Mouse (Mus musculus) heart, adult 8-10 months (tissue): ENCODE data around the gene Lcn12. TPM values are rescaled to one million over a fixed set of nuclear protein-coding genes. Genes with fewer than 3 reads are reported as not detected.

ENCODE experiments used
- DNase-seq: peaks from one replicate; pipeline ENCODE4 v3.0.0; 2022; ENCODE audit warnings: low spot score
- microRNA-seq: library from miRNA; unstranded; fragments of <30 nt; microRNA quantifications from one replicate; pipeline ENCODE4 v1.2.0, GENCODE M21; 2022
- total RNA-seq, 4 experiments: library from RNA; stranded (reverse); gene quantifications; 2 replicates each; pipeline ENCODE4 v1.2.4; 2022

The Lcn12 gene
- total RNA-seq, 4 experiments from 2014 or later, result not detected

DNA sequence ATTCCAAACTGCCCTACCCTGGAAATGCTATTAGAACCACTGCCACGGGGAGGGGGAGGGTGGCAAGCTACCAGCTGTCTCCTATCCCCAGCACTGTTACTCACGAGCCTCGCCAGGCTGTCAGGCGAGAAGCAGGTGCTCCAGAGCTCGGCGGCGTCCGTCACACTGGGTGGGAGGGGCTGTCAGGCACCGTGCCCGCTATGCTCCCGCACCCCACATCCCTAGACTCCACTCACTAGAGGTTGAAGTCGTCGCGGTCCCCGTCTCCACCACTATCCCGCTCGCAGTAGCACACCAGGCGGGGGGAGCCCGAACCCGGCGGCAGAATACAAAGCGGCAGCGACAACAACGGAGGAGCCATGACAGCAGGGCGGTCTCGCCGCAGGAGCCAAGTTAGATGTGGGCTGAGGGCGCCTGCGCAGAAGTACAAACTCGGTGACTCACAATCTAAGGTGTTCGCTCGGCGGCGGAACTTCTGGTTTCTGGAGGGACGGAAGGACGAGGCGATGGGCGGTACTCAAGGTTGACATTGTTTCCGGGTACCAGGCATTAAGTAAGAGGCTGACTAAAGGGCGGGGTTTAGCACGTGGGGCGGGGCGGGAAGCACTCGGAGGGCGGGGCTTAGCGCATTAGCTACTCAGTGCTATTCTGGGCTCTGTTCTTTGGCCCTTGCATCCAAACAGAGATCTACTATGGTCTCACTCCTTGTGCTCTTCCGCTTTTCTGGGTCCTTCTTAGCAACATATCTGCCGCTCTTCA is 33.0 kb downstream of the Lcn12 start, which contains the start of gene Paxx:
Gene Paxx (minus strand): TSS at position 544 of the 759 bp plus-strand sequence.
- DNase-seq, result peak; percentile 93

DNA sequence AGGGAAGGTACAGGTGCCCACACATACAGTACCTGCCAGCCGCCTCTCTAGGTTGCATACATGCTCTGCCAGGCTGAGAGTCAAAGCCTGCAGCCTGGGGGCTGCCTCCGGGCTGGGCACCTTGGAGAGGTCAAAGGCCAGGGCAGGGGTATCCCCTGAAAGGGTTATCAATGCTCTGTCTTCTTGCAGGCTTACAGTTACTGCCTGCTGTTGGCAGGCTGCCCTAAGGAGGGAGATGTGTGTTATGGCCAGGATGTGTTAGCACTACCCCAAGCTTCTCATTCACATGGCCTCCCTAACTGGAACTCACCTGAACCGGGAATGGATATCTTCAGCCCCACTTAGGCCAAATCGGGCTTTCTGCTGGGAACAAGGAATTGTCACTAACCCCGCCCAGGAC is 33.6 kb downstream of the Lcn12 start:
- DNase-seq, result no peak

DNA sequence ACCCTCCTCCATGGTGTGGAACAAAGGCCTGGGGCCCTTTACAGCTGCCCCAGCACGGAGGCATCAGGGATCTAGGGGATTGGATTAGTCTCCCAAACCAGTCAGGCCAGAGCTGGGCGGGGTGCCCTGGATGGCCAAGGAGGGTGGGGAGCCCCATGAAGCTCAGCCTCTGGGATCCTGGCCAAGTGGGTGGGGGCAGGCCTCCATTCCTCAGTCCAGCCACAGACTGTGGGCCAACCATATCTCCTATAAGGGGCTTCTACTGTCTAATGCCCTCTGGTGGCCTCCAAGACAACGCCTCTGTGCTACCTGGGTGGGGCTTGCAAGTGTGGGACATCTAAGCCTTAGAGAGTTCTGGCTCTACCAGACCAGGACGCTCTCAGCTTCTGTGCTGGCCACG is 34.8 kb downstream of the Lcn12 start:
- no peak for DNase-seq

DNA sequence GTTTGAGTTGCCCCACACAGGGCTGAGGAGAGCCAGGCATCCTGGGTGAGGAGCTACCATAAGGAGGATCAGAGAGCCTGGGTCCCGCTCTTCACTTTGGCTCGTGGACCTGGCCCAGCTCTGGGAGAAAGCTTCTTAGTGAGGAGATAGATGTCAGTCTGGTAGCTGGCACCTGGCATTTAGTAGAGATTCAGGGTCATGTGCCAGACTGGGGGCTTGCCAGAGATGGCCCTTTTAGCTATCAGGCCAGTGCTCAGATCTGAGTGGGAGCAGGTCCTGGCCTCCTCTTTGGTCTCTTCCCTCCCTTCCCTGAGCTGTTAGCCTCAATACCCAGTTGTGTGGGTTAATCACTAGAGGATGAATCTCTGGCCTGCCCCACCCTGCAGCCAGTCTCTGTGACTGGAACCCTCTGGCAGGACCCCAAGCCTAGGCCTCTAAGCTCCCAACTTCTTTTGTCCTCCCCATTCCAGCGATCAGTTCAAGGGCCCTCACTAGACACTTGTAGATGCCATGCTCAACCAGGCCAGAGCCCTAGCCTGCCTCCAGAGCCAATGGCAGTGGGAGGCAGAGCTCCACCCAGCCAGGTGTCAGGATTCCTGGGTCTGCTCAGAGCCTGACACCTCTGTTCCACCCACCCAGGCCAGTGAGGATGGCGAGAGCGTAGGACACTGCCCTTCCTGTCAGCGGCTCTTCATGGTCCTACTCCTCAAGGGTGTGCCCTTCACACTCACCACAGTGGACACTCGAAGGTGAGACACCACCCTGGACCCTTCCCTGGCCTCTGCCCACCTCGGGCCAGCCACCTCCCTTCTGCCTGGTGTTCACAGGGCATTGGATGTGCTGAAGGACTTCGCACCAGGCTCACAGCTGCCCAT is 36.5 kb downstream of the Lcn12 start:
- DNase-seq, result no peak

DNA sequence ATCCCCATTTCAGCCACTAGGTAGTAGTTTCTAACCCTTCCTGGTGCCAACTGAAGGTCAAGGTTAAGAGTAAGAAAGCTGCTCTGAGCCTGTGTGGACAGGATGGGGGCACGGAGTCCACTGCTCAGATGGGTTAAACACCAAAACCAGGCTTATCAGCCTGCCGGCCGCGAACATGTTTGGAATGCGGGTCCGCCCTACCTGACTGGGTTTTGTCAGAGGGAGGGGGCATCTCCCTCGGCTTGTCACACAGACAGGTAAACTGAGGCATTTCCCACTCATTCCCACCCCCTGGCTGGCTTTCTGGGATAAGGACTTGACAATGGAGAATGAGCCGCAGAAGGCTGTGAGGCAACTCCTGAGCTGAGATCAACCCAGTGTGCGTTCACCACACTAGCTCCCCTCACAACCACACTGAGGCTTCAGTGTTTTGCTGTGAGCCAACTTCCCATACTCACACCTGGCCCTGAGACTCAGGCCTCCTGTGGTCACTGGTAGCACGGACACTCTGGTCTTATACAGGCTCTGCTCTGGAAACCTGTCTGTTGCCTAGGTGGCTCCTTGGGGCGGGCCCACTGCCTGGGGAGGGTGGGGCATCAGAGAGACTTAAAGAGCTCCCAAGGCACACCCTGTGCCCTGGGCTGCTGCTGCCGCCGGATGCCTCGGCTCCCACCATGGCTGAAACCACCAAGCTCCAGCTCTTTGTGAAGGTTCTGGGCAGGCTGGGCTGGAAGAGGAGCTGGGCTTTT is 37.3 kb downstream of the Lcn12 start, which contains the start of gene Clic3:
Gene Clic3 (plus strand): TSS at position 634 of the 749 bp plus-strand sequence.
- DNase-seq, result no peak

DNA sequence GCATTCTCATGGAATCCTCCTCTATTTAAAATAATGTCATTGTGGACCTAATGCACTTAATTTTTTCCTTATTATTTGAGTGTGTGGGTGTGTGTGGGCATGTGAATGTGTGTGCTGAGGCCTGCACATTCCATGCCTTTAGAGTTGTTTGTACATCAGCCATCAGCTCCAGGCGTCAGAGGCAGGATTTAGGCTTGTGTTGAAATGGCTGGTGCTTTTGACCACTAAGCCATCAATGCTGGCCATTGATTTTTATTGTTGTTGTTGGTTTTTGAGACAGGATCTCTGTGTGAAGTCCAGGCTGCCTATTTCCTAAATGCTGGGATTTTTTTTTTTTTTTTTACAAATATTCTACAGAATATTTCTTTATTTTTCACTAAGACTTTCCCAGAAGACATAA is 40.8 kb downstream of the Lcn12 start:
- no peak for DNase-seq

DNA sequence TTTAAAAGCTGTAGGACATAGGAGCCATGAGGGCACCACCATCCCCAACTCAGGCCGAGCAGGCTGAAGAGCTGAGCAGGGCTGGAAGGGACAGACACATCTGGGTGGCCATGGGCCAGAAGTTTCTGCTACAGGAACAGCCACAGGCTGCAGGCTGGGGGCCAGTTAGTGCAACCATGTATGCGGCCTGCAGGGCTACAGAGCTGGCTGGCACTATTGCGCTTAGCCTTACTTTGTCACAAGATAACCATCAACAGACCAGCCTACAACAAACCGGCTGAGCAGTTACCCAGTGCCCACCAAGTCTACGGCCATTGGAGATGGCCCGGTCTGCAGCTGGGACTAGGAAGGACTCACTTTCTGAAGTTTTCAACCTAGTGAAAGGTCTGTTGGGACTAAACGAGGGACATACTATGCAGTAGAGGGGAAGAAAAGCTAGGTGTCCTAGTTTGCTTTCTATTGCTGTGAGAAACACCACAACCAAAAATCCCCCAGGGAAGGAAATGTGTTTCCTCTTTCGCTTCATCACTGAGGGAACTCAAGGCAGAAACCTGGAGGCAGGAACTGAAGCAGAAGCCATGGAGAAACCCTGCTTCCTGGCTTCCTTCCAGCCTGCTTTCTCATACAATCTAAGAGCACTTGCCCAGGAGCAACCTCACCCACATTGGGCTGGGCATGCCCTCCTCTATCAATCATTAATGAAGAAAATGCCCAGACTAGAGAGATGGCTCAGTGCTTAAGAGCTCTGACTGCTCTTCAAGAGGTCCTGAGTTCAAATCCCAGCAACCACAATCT is 42.7 kb downstream of the Lcn12 start:
- DNase-seq, result no peak

DNA sequence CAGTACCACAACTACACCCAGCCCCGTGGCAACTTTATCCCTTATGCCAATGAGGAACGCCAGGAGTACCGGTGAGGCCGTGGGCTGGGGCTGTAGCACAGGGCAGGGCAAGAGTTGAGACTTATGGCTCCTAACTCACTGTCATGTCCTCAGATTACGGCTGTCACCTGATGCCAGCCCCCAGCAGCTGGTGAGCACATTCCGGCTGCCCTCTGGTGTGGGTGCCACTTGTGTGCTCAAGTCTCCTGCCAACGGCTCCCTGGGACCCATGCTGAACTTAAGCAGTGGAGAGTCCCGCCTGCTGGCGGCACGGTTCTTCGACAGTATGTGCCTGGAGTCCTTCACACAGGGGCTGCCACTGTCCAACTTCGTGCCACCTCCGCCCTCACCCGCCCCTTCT is 51.0 kb downstream of the Lcn12 start:
- DNase-seq, result no peak

DNA sequence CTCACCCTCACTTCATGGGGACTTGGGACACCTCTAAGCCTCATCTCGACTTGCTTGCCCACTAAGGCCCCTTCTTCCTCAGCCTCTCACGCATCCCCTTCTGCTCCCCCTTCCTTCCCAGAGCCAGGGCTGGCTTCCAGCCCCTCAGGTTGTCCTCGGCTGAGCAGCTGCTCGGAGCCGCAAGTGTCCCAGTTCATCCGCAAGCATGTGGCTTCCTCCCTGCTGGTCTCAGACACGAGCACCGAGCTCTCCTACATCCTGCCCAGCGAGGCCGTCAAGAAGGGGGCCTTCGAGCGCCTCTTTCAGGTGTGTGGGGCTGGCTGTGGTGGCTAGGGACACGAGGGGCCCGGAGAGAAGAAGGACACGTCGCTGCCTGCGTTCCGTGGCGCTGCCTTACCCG is 52.6 kb downstream of the Lcn12 start:
- DNase-seq, result no peak

Small RNA genes within 50 kb of the gene (microRNA-seq; reads per million reads assigned to microRNA genes)
- 1.1 reads per million for gene Mir3087

Other genes with a start within 250 kb of the Lcn12 start
- 1 to 10 TPM; 1.8 to 2.4 (median 2.1) TPM for gene AL732309.1, start 247.0 kb downstream of the Lcn12 start, total RNA-seq
- gene Tmem203, start 238.5 kb downstream of the Lcn12 start, total RNA-seq, result 10 to 100 TPM; 11.4 to 16.1 (median 13.6) TPM
- gene Tprn, start 231.3 kb downstream of the Lcn12 start, total RNA-seq, result 1 to 10 TPM; 4.0 to 8.6 (median 6.7) TPM
- gene Ssna1, start 221.5 kb downstream of the Lcn12 start, total RNA-seq, result 10 to 100 TPM; 39.5 to 47.1 (median 40.1) TPM
- gene Anapc2, start 221.4 kb downstream of the Lcn12 start, total RNA-seq, result 10 to 100 TPM; 36.8 to 39.8 (median 37.6) TPM
- not detected for gene Tmem210, start 205.8 kb downstream of the Lcn12 start, total RNA-seq
- gene Lrrc26, start 204.0 kb downstream of the Lcn12 start, total RNA-seq, result not detected
- gene Grin1, start 174.7 kb downstream of the Lcn12 start, total RNA-seq, result under 1 TPM in 2 of 4 experiments, not detected in 2; 0.09 to 0.11 TPM
- gene Man1b1, start 161.6 kb downstream of the Lcn12 start, total RNA-seq, result 10 to 100 TPM; 19.9 to 28.2 (median 22.5) TPM
- gene Dpp7, start 137.6 kb downstream of the Lcn12 start, total RNA-seq, result 1 to 10 TPM; 3.8 to 5.2 (median 5.1) TPM
- 10 to 100 TPM in 1 of 4 experiments, 1 to 10 TPM in 3; 8.9 to 10.7 (median 9.5) TPM for gene Uap1l1, start 128.2 kb downstream of the Lcn12 start, total RNA-seq
- gene Sapcd2, start 121.6 kb downstream of the Lcn12 start, total RNA-seq, result not detected
- 10 to 100 TPM; 11.6 to 14.4 (median 12.6) TPM for gene Entpd2, start 98.0 kb downstream of the Lcn12 start, total RNA-seq
- gene Npdc1, start 94.6 kb downstream of the Lcn12 start, total RNA-seq, result 10 to 100 TPM; 25.3 to 35.8 (median 33.6) TPM
- gene Fut7, start 70.6 kb downstream of the Lcn12 start, total RNA-seq, result under 1 TPM in 2 of 4 experiments, not detected in 2; 0.16 to 0.60 TPM
- gene Abca2, start 65.2 kb downstream of the Lcn12 start, total RNA-seq, result 10 to 100 TPM; 42.5 to 47.2 (median 45.2) TPM
- gene Clic3, start 37.1 kb downstream of the Lcn12 start, total RNA-seq, result 1 to 10 TPM; 1.3 to 3.6 (median 2.3) TPM
- gene Paxx, start 32.8 kb downstream of the Lcn12 start, total RNA-seq, result 10 to 100 TPM; 21.4 to 30.7 (median 23.3) TPM
- gene Ptgds, start 23.9 kb downstream of the Lcn12 start, total RNA-seq, result 1,000 to 10,000 TPM in 1 of 4 experiments, 100 to 1,000 TPM in 3; 350 to 1,004 (median 621) TPM
- gene Fbxw5, start 6.8 kb upstream of the Lcn12 start, total RNA-seq, result 100 to 1,000 TPM in 1 of 4 experiments, 10 to 100 TPM in 3; 79.4 to 105 (median 88.7) TPM
- gene C8g, start 7.8 kb upstream of the Lcn12 start, total RNA-seq, result 1 to 10 TPM; 1.7 to 2.6 (median 2.0) TPM
- 10 to 100 TPM; 11.8 to 16.3 (median 13.8) TPM for gene Traf2, start 53.0 kb upstream of the Lcn12 start, total RNA-seq
- 100 to 1,000 TPM; 156 to 257 (median 210) TPM for gene Edf1, start 63.9 kb upstream of the Lcn12 start, total RNA-seq
- gene Mamdc4, start 80.9 kb upstream of the Lcn12 start, total RNA-seq, result 1 to 10 TPM; 1.1 to 2.2 (median 1.5) TPM
- gene Phpt1, start 81.3 kb upstream of the Lcn12 start, total RNA-seq, result 10 to 100 TPM; 58.2 to 72.2 (median 65.4) TPM
- gene Ajm1, start 87.8 kb upstream of the Lcn12 start, total RNA-seq, result under 1 TPM; 0.09 to 0.38 (median 0.25) TPM
- gene Rabl6, start 114.6 kb upstream of the Lcn12 start, total RNA-seq, result 10 to 100 TPM; 67.3 to 75.3 (median 71.3) TPM
- not detected for gene Ccdc183, start 123.8 kb upstream of the Lcn12 start, total RNA-seq
- 10 to 100 TPM; 32.0 to 42.2 (median 38.6) TPM for gene Tmem141, start 128.1 kb upstream of the Lcn12 start, total RNA-seq
- gene Fcna, start 134.1 kb upstream of the Lcn12 start, total RNA-seq, result 1 to 10 TPM; 3.4 to 6.0 (median 4.3) TPM
- gene Lcn8, start 159.2 kb upstream of the Lcn12 start, total RNA-seq, result 1 to 10 TPM in 2 of 4 experiments, under 1 TPM in 2; 0.50 to 1.3 (median 0.97) TPM
- gene Lcn5, start 164.0 kb upstream of the Lcn12 start, total RNA-seq, result not detected
- not detected for gene Lcn6, start 182.9 kb upstream of the Lcn12 start, total RNA-seq
- gene Lcn10, start 188.8 kb upstream of the Lcn12 start, total RNA-seq, result not detected
- gene Obp2a, start 206.1 kb upstream of the Lcn12 start, total RNA-seq, result under 1 TPM in 1 of 4 experiments, not detected in 3; 0.37 TPM
- gene Bmyc, start 212.8 kb upstream of the Lcn12 start, total RNA-seq, result 10 to 100 TPM; 14.2 to 21.0 (median 15.6) TPM
- not detected for gene Obp2b, start 243.1 kb upstream of the Lcn12 start, total RNA-seq